Mouse (Mus musculus) MEL (cell line): ENCODE measurements at regions not wholly inside any gene's neighbourhood (a gene's known extent, or its start where the extent isn't known, plus 50 kb on each side); places are given as distances from the start of the nearest gene placed in this dataset.
A peak's percentile ranks its signal among the peaks of the same experiment; 100 is the strongest.

Experiments
- CTCF ChIP-seq, 3 experiments: IDR thresholded peaks in 2 of 3; conservative IDR thresholded peaks in 1 of 3; 2 replicates each; pipeline ENCODE4 v1.5.1; 2011 to 2012; ENCODE audit warnings: low read length in 3 of 3, low read depth in 2 of 3, mild to moderate bottlenecking in 2 of 3, improper control_type of control experiment in 1 of 3, inconsistent platforms in 1 of 3, mixed read lengths in 1 of 3, moderate library complexity in 1 of 3; ENCODE audit not compliant: control insufficient read depth in 1 of 3, insufficient read depth in 1 of 3, poor library complexity in 1 of 3, severe bottlenecking in 1 of 3
- E2F4 ChIP-seq: IDR thresholded peaks from 2 replicates; pipeline ENCODE4 v1.6.1; 2011; ENCODE audit warnings: low read depth, low read length, improper control_type of control experiment, borderline replicate concordance
- EP300 ChIP-seq, 2 experiments: IDR thresholded peaks; 2 replicates each; pipeline ENCODE4 v1.6.1; 2011; ENCODE audit warnings: improper control_type of control experiment in 2 of 2, low read length in 2 of 2, low read depth in 1 of 2, mild to moderate bottlenecking in 1 of 2
- GATA1 ChIP-seq: IDR thresholded peaks from 2 replicates; pipeline ENCODE4 v1.6.1; 2011; ENCODE audit warnings: low read depth, low read length, improper control_type of control experiment
- MAFK ChIP-seq: IDR thresholded peaks from 2 replicates; pipeline ENCODE4 v1.6.1; 2011; ENCODE audit warnings: low read depth, mild to moderate bottlenecking, low read length, improper control_type of control experiment, borderline replicate concordance
- SIN3A ChIP-seq: IDR thresholded peaks from 2 replicates; pipeline ENCODE4 v1.6.1; 2012; ENCODE audit warnings: low read length, improper control_type of control experiment, inconsistent platforms
- TCF12 ChIP-seq: IDR thresholded peaks from 2 replicates; pipeline ENCODE4 v1.6.1; 2014; ENCODE audit warnings: low read depth, mild to moderate bottlenecking, inconsistent platforms, low read length, improper control_type of control experiment, moderate library complexity

- TF ChIP-seq GATA1 = no peak
- TF ChIP-seq EP300 (IDR thresholded peaks at IDR 0.05; ENCODE audit: low read depth in 1 of 2, low read length in 2 of 2) = no peak
- TF ChIP-seq SIN3A = no peak
- no peak for TF ChIP-seq MAFK
- no peak for TF ChIP-seq E2F4
- TF ChIP-seq TCF12 = no peak
- peak; percentile 61 to 69 (median 63) for TF ChIP-seq CTCF (IDR thresholded peaks at IDR 0.05 in 2 of 3, conservative IDR thresholded peaks at IDR 0.05 in 1 of 3; ENCODE audit: control insufficient read depth in 1 of 3, insufficient read depth in 1 of 3, low read depth in 2 of 3, low read length in 3 of 3, poor library complexity in 1 of 3, severe bottlenecking in 1 of 3)
Measured at GRCm38 (mm10) chr1:152280014-152280413, 106.5 kb downstream of the Tsen15 start.
